Mouse (Mus musculus): ENCODE measurements around the gene H1foo.

DNA sequence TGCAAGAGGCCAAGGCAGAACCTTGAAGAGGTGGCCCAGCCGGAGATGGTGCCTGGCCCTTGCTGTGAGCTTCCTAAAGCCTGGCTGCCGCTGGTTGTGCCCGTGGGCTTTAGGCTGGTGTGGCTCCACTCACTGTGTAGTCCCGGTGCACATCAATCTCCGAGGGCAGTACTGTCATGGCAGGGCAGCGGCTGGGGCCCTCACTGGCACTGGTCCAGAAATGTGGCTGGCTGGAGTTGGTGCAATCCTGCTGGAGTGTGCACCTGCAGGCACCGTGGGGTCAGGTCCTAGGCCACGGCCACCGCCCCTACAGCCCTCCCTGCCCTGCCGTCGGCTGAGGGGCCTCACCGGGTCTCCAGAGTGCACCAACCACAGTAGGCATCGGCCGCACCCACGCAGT, 33.1 kb downstream of the H1foo start:
- no peak for TF ChIP-seq TAL1 (conservative IDR thresholded peaks at IDR 0.05; ENCODE audit: low read depth, low read length)
- TF ChIP-seq POLR2AphosphoS5 (IDR thresholded peaks at IDR 0.05; ENCODE audit: insufficient replicate concordance, low read depth, low read length) = no peak
